Mouse (Mus musculus) cerebellum, adult 18-20 months (tissue): ENCODE results near the gene Foxo3.

ENCODE experiments used
- DNase-seq, 2 experiments: peaks; one replicate each; pipeline ENCODE4 v3.0.0; 2021

The Foxo3 gene

DNA sequence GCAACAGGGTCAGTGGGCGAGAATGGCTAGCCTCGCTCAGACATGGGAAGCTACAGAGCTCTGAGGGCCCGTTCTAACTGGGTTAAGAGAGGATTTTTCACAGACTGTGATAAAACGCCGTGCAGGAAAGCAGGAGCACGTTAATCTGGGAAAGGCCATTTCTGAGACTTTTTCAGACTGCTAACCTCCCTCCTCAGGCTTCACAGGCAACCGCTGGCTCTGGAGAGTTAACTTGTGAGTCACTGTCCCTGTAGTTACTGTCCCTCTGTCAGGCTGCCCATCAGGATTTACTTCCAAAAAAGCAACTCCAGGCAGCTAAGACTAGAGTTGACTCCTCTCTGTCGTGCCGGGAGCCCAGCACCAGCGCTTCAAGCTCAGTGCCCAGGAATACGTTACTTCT, 54.6 kb downstream of the Foxo3 start:
- DNase-seq, result no peak

GRCm38 (mm10) chr10:42221136-42221891, 55.2 kb downstream of the Foxo3 start:
- DNase-seq, result no peak

GRCm38 (mm10) chr10:42220418-42220952, 56.1 kb downstream of the Foxo3 start:
- no peak for DNase-seq

DNA sequence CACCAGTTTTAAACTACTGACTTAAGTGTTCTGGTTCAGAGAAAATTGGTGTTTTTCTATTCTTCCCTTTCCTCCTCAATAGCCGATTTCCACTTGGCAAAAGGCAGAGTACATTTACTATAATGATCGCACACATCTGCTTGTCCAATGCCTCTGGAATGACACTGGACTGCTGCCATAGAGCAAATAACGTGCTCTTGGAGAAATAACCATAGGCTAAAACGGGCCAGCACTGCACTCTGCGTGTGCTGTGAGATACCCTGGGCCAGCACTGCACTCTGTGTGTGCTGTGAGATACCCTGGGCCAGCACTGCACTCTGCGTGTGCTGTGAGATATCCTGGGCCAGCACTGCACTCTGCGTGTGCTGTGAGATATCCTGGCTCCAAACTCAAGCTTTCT, 65.1 kb downstream of the Foxo3 start:
- no peak for DNase-seq

DNA sequence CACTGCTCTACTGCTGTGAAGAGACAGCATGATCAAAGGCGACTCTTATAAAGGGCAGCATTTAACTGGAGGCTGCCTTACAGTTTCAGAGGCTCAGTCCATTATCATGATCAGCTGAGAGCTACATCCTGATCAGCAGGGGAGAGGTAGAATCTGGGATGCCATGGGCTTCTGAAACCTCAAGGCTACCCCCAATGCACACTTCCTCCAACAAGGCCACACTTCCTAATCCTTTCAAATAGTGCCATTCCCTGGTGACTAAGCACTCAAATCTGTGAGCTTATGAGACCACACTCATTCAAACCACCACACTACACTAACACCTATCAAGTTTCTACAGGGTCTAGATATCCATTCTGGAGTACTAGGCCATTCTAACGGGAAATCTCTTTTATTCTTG, 65.9 kb downstream of the Foxo3 start:
- no peak for DNase-seq

GRCm38 (mm10) chr10:42209809-42210208, 66.7 kb downstream of the Foxo3 start:
- DNase-seq, result no peak

DNA sequence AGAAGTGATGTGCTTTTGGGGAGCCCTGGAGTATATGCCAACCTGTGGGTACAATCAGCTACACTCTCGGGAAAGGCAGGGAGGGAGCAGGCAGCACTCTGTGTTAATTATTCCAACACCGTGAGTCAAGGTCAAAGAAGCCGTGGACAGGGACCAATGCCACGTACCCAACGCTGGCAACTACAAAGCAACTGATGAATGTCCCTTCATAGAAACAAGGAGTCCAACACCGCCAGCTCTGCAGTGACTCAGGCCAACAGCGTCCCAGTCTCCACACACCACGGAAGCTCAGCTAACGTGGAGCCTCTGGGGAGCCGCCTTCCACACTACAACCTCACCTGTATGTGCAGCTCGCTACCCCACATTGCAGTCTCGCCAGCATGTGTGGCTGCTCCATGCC, 68.9 kb downstream of the Foxo3 start:
- DNase-seq, result peak in 1 of 2 experiments; percentile 42

DNA sequence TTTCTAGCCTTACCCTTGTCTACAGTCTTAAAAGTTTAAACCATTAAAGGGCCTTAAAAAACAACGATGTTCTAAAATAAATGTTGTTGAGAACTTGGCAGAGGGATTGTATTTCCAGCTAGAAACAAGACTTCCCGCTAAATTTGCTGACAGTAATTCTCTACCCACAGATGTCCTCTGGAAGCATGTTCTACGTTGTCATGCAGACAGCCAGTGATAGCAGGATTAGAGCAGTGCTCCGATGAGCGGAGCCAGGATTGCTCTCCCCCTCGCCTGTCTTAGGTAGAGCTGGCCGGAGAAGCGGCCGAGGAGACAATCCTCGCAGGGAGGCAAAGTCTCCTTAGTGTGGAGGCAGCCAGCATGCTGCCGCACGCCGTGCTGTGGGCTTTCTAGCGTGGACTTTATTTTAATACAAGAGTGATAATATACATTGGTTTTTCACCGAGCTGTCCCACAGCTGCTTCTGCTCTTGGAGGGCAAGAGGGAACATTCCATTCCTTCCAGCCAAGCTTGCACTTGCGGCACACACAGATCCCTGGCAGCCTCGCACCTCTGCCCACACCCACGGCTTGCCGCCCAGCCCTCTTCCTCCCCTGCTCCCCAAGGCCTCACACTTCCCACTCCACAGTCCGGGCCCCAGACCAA, 71.7 kb downstream of the Foxo3 start:
- DNase-seq, result no peak

- no peak for DNase-seq
These were observed 73.0 kb downstream of the Foxo3 start for GRCm38 (mm10) chr10:42203321-42204155.

GRCm38 (mm10) chr10:42202561-42202960, 74.0 kb downstream of the Foxo3 start:
- DNase-seq, result no peak

- no peak for DNase-seq
These were observed 77.1 kb downstream of the Foxo3 start for GRCm38 (mm10) chr10:42199472-42199871.

- DNase-seq, result no peak
These were observed 77.9 kb downstream of the Foxo3 start for GRCm38 (mm10) chr10:42198682-42199081.

DNA sequence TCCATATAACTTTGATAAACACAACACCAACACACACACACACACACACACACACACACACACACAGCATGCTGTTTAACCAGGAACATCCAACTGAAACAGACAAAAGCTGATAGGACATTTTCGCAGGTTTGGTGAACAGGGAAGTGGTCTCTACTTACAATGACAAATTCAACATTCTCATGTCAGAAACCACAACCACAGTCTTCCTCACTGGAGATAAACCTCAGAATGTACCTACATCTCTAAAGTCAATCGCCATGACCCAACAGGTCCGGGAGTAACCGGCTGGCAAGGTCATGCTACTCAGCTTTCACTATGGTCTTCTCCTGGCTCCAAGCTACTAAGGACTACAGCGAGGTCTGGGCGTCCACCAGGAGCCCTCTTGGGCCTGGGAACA, 81.8 kb downstream of the Foxo3 start:
- no peak for DNase-seq

GRCm38 (mm10) chr10:42193981-42194380, 82.6 kb downstream of the Foxo3 start:
- no peak for DNase-seq

GRCm38 (mm10) chr10:42192951-42193350, 83.6 kb downstream of the Foxo3 start:
- no peak for DNase-seq

GRCm38 (mm10) chr10:42189674-42190434, 86.7 kb downstream of the Foxo3 start:
- peak; percentile 67 to 76 for DNase-seq

- DNase-seq, result no peak
These were observed 87.5 kb downstream of the Foxo3 start for GRCm38 (mm10) chr10:42189037-42189436.

DNA sequence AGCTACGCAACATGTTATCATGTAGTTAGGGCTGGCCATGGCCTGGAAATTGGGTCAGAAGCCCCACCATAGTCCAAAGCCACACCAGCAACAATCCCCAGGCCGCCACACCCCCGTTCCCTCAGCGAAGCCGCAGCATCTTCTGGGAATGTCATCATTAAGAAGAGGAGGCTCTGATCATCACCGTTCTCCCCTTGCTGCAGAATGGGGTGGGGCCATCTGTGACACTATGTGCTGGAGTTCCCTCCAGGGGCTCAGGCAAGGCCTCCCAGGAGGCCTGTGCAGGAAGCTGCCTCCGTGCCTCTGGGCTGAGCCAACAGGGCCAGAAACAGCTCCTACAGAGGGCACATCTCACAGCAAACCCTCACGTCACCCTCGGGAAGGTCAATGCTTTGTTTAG, 88.5 kb downstream of the Foxo3 start:
- DNase-seq, result no peak

- peak; percentile 74 to 81 for DNase-seq
These were observed 89.6 kb downstream of the Foxo3 start for GRCm38 (mm10) chr10:42186941-42187401.

DNA sequence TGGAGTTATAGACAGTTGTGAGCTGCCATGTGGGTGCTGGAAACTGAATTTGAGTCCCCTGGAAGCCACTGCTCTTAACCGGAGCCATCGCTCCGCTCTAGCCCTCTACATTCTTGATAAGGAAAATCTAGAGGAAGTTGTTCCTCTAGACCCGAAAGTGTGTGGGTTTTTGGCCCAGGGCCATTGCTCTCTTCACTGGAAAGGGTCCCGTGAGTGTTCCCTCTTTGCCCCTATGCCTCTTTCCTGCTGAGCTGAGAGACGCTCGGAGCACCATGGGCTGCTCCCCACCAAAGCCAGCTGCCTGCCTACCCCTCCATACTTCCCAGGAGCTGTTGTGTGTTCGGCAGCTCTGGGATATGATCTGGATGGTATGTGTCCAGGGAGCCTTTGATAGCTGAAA, 96.2 kb downstream of the Foxo3 start:
- DNase-seq, result no peak

GRCm38 (mm10) chr10:42178751-42179150, 97.8 kb downstream of the Foxo3 start:
- DNase-seq, result no peak
